Mouse (Mus musculus) left cerebral cortex, adult 8-10 months (tissue): Measurements from ENCODE around the gene Milr1. TPM values are rescaled to one million over a fixed set of nuclear protein-coding genes. Genes with fewer than 3 reads are reported as not detected.
"Not testable (repeated sequence)": the region's sequence is repeated elsewhere in the genome, so short reads cannot be mapped to it uniquely, and the experiment has no call there.

Source experiments
- DNase-seq, 2 experiments: peaks; one replicate each; pipeline ENCODE4 v3.0.0; 2022; ENCODE audit warnings: low spot score in 2 of 2
- total RNA-seq, 4 experiments: library from RNA; stranded (reverse); gene quantifications; 2 replicates each; pipeline ENCODE4 v1.2.4; 2022

Milr1 gene
- total RNA-seq, 4 experiments from 2014 or later: 0.26 to 2.7 (median 2.4) TPM; not detected in 1

DNA sequence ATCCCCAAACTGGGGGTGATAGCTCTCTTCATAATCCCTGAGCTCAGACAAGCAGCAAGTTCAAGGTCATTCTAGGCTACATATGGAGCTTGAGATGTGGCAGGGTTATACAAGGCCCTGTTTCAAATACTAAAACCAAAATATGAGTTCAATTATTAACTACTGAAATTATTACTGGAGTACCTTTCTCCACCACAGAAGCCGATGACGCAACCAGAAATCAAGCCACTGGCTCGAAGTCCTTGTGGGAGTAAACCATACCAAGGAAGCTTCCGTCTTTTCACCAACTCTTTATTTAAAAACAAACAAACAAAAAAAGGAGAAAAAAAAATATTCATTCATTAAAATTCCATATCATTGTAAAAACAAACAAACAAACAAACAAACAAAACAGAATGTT is 25.9 kb downstream of the Milr1 start:
- no peak for DNase-seq

DNA sequence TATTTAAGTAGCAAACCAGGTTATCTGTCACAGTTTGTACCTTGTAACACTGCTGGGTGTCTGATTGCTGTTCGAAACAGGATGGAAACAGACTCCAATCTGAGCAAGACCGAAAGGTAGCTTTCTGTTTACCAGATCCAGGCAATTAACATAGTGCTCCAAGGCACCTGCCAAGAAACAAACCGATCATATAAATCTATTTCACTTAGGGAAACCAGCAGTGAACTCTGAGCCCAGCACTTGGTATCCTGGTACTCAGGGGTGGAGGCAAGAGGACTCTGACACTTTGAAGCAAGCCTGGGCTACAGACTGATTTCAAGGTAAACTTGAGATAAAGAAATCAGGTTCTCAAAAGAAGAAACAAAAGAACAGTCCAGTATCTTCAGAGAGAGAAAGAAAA is 26.4 kb downstream of the Milr1 start:
- no peak for DNase-seq

DNA sequence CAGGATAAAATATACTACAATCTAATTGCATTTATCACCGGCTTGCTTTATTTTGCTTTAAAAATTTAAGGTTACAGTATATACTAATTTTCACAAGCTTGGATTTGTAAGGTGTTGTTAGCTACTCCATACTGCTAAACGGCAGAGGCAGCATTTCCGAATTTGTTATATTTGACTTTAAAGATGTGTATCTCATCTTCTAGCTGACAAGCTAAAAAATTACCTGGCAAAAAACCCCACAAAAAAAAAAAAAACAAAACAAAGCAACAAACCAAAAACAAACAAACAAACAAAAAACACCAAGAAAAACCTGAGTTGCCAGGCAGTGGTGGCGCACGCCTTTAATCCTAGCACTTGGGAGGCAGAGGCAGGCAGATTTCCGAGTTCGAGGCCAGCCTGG is 27.1 kb downstream of the Milr1 start:
- no peak for DNase-seq

DNA sequence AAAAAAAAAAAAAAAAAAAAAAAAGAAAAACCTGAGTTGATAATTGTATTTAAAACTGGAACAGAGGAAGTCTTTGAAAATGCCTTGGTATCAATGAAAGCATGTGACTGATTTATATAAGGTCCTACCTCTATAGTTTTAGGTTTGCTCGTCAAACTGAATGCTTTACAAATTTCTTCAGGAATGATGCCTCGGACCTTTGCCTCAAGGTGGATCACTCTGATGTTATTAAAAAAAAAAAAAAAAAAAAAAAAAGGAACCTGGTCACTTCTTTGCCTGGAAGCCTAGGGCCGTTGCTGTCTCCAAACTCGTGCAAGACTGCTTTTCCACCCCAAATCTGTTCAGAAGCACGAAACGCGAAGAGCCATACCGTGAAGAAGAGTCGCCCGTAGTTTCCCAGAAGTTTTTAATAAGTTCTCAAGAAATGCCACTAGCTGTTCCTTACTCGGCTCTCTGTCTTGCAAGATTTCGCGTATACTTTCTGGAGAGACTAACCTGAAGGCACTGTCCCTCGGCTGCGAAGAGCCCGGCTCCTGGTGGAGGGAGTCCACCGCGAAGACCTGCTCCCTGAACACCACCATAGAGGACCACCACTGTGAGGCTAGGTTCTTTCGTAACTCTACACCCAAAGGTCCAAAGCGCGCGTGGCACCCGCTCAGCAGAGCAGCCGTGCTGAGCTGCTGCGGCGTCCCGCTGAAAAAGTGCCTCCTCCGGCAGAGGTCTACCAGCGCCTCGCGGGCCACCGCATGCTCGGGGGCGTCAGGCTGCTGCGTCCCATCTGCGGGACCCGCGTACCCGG is 27.8 kb downstream of the Milr1 start:
- no peak for DNase-seq

DNA sequence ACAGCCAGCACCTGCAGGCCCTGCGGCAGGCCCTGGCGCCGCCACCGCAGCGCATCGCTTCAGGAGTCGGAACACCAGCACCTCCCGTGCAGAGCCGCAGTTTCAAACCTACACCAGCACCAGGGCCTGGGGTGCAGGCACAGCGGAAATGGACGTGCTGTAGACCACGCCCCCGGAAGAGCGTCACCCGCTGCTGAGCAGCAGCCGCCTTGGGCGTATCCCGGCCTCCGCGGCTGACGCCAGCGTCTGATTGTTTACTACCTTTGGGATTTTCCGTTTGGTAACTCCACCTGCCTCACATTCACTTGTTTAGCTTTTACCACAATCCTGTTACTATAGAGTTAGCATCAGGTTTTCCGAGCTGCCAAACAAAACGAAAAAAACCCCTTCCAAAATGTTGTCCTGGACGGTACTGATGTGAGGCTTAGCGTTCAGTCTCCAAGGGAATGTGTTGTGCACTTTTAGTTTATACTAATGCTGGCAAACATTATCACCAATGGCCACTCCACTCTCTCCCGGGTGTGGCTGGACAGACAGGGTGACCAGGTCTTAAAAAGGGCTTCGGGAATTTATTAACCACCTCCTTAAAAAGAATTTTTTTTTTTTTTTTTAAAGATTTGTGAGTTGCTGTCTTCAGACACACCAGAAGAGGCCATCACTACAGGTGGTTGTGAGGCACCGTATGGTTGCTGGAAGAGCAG is 28.5 kb downstream of the Milr1 start, which contains the start of gene Polg2:
Gene Polg2 (minus strand): TSS at position 150 of the 701 bp plus-strand sequence.
- DNase-seq: peak; percentile 89 to 92

DNA sequence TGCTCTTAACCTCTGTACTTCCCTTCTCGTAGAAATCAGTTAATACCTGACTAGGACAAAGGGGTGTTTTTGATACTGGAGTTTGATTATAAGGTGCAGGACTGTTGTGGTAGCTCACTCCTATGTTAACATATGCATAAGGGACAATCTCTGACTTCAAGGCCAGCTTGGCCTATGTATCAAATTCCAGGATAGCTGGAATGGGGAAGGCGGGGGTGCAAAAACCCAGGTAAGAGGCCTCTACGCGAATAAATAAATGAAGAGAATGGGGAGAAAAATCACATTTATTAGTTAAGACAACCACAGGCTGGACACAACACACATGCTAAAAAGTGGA is 29.0 kb downstream of the Milr1 start:
- DNase-seq: no peak

DNA sequence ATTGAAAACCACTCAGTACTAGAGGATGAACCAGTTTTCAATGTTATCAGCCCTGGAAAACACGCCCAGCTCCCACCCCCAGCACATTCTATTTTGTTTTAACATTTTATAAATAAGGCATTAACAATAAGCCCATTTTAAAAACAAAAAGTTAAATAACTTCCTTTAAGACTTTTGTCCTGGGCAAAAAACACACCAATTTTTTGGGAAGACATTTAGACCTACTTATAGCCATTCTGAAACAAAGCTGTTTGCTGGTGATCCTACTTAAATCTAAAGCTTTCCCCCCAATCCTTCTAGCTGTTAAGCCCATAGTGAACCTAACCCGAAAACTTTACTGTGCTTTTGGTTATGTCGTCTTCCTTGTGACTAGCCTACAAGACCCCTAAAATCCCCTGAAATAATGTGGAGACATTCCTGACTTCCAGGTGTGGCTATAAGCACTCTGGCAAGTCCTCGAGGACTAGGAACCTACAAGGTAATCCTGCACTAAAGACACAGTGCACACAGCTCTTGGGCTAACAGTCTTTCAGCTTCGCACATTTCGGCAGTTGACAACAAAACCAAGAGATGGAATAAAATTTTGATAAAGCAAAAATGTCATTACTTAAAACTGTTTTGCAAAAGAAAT is 29.7 kb downstream of the Milr1 start:
- no peak for DNase-seq

DNA sequence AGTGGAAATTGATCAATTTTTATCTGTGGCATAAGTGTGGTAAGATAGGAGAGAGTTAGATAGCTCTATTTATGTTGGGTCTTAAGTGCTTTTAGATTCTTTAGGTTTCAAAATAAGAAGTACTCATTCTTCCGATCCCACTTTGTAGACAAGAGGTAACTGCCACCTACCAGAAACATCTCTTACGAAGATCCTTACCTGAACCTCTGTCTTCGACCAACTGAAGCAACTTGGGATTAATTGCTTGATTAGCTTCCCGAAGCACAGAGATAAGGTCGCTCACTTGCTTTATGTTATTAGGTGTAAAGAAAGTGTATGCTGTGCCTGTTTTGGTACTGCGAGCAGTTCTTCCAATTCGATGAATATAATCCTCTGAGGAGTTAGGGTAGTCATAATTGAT is 31.2 kb downstream of the Milr1 start:
- DNase-seq: not testable (repeated sequence)

DNA sequence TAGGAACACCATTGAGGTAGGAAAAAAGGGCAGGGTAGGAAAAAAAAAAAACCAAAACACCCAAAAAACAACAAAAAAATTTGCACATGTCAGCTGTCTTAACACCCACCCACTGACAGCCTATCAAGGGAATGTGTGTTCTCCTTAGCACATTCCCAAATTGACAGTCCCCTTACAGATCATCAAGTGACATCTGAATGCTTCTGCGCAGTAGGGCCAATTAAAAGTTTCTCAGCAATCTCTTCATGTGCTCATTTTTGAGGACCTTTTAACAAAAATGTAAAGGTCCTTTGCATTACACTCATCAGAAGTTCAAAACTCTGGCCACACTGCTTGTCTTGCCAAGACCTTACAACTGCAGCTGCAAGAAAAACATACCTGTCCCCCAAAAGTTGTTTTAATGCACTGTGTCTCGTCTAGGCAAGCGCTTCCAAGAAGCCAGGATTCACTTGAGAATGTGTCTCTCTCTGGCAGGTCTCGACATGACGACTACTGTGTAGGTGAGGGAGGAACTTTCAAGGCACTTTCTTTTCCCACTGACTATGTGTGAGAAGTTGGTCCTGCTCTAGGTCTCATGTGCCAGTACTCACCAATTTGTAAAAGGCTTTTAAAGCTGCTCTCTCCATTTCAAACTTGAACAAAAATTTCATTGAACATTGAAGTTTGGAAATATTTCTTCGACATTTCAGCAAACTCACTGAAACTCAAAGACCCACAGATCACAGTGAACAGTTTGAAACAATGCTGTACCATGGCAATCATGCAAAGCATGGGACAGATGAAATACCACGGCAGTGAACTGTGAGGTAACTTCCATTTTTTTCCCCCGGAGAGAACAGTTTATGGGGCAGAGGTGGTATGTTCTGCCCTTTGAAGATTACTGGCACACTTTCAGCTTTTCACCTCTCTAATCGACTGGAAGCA is 32.1 kb downstream of the Milr1 start:
- no peak for DNase-seq

DNA sequence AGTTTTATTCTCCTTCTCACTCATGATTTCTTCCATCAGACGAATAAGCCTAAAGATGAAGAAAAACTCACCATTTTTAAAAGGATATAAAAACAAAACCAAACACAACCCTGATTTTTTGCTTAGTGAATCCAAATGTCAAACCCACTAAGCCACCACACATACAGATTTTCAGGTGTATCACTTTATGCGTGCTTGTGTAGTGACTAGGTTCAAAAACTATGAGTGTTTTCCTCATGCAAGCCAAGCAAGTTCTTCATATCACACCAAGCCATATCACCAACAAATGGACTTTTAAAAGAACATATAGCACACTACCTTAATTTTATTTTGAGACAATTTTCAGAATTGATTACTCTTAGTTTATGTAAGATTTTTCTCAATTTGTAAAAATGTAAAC is 33.5 kb downstream of the Milr1 start:
- no peak for DNase-seq

DNA sequence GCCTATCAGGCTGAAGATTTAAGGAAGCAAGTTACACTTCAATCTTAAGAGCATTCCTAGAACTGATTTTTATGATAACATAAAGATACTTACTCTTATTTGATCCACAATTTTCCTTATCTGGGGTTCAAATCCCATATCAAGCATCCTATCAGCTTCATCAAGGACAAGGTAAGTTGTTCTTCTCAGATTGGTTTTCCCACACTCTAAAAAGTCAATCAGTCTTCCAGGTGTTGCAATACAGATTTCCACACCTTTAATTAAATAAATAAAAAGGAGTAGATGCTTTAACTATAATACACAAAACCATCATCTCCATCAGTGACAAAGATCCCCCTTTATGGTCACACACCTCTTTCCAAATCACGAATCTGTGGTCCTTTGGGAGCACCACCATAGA is 34.0 kb downstream of the Milr1 start:
- DNase-seq: no peak

DNA sequence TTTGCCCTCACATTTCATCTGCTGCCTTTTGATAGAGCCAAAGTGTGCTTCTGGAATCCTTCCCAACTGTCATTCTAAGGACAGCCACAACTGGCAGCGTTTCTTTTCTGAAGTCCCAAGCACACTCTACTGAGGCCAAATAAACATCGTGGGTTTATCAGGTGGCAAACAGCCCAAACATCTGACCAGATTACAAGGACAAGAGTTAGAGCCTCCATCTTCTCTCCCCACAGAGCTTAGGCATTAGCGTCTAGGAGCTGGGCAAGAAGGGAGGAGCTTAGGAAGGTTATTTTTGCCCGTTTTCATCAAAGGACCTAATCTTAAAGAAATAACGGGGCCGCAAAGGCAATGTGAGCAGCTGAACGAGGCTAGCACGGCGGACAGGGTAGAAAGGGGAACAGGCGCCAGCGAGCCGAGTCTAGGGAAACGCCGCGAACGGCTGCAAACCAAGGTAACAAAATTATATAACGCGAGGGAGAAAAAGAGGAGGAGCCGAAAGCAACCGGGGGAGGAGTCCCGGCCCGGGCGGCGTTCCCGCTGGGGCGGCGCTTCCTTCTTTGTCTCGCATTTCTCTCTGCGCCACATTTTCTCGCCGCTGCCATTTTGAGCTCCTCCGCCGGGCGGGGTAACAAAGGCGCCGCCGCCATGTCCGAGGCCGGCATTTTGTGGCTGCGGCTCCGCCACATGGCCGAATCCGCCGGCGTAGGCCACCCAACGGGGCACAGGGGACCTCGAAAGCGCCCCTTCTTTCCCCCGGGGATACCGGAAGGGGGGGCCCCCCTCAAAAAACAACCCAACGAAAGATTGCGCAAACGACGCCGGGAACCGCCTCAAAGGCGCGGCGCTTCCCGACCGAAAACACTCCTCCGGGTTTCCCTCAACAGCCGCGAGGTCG is 36.4 kb downstream of the Milr1 start:
- DNase-seq: peak; percentile 75 to 84

DNA sequence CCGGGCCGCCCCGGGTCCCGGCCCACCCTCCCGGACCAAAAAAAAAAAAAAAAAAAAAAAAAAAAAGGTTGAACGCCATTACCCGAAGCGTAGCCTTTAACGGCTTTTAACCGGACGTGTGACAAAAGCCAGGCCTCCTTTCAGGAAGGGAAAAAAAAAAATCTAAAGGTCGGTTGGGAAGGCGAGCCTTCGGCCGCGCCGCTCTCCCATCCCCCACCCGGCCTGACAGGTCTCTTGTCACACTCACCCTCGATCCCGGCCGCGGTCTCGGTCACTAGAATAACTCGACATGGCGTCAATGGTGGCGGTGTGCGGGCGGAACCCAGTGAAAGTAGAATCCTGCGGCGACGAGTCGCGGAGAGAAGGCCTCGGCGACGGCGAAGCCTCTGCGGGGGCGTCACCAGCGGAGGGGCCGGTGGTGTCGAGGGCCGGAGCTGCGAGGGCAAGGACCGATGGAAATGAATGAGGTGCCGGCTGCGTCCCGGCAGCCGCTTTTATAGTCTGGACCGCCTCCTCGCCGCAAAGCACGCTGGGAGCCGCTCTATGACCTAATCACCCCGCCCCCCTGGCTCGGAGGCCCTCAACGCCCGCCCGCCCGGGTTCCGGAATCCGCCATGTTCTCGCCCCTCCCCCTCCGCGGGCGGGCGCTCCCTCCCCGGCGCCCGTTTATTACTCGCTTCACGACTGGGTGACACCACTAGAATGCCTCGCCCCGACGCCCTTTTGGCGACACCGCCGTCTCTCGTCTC is 37.2 kb downstream of the Milr1 start:
- DNase-seq: peak; percentile 95 to 99

DNA sequence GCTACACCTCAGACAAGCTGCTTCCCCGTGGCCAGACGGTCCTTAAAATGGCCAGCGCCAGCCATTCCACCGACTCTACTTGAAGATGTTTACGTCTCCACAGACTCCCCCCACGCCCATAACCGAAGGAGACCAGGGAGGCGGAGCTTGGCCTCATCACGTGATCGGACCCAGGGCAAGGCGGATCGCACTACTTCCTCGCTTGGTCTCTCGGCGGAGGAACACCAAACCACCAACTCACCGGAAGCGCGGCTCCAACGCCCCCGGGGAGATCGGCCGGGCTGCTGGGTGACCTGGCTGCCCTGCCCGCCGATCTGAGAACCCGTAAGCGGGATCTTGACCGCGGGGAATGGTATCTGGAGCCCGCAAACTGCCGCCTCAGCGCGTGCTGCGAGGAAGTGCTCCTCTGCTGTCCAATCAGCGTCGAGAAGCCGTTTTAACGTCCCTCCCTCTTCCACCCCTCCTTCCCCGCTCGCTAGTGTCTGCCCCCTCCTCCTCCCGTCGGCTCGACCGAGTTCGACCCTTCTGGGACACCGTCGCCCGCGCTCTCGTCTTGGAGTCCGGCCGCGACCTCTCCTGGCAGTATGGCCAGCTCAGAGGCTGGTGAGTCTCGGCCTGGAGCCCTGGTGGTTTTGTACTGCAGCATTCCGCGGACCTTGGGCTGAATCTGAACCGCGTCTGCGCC is 37.9 kb downstream of the Milr1 start, which contains the start of the genes Ddx5 and Cep95:
Gene Ddx5 (minus strand): TSS at position 411 of the 685 bp plus-strand sequence.
Gene Cep95 (plus strand): TSS at position 478 of the 685 bp plus-strand sequence.
- peak in 1 of 2 experiments; percentile 98 for DNase-seq

DNA sequence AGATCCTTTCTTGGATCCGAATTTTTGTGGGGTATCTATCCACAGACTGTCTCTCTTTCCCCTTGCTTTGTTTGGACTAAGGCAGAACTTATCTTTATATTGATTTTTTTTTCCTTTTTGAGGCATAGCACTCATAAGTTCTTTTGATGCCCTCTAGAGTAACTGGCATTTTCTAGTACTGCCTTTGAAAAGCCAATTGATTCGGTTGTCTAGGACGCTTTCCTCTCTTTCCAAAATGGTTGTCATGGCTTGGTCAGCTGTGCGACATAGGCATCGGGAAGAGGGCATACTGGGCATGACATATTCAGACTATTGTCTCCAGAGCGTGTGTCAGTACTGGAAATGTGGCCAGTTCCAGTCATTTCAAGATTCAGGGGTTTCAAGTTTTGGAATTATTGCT is 38.6 kb downstream of the Milr1 start:
- no peak for DNase-seq

DNA sequence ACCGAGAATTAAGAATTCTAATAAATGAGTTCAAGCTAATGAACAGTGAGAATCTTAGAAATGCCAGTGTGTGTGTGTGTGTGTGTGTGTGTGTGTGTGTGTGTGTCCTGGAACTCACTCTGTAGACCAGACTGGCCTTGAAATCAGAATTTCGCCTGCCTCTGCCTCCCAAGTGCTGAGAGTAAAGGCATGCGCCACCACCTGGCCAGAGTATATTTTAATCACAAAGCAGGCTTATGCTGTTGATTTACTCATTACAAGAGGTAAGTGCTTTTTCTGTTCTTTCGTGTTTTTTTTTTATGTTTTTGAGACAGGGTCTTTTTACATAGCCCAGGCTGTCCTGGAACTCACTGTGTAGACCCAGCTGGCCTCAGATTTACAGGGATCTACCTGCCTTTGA is 42.8 kb downstream of the Milr1 start:
- DNase-seq: no peak

DNA sequence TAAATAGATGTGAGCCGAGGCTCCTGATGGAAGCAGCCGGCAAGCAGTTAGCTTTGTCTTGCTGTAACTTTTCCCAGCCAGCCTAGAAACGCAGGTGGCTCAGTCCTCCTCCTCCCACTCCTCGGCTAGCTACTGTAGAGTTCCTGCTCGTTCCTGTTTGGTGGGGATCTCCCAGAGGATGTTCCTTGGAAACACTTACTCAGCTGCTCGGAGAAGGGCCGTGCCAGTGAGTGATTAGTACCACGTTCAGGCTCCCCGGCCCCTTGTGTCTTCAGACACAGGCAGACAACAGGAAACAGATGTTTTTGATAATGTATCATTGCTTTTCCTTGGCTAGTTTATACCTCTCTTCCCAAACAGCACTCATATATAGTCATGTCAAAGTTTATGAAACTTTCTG is 44.7 kb downstream of the Milr1 start:
- DNase-seq: no peak

DNA sequence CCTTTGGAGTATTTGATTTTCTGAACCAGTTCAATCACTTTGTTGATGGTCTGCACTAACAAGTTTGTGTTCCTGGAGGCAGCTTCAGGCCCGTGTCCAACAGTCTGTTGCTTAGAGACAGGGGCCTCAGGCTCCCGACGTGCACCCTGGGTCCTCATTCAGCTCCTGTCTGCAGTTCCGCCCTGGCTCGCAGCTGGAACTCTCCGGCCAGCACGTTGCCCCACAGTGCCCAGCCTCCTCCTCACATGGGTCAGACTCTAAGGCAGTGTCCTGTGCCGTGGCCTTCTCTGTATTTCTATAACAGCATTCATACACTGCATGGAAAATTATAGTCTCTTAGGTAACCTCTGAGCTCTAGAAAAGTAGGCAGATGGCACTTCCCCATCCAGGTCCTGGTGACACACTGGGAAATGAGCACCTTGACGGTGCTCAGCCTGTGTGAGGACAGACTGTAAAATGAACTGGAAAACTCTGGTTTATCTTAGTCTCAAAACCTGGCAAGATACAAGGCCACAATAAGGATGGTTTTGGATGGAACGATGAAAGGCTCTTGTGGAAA is 51.1 kb downstream of the Milr1 start:
- no peak for DNase-seq
